Mouse (Mus musculus) bone marrow macrophage, adult 2 months (primary cell): ENCODE data around the gene Acy3. TPM values are rescaled to one million over a fixed set of nuclear protein-coding genes. Genes with fewer than 3 reads are reported as not detected.
A peak's percentile ranks its signal among the peaks of the same experiment; 100 is the strongest.

Source experiments
- H3K27ac ChIP-seq: 2 replicates; pipeline ENCODE4 v1.5.1; 2012; ENCODE audit warnings: low read depth, low read length; ENCODE audit not compliant: insufficient read depth
- H3K4me1 ChIP-seq: 2 replicates; pipeline ENCODE4 v1.6.1; 2012; ENCODE audit warnings: low read length; ENCODE audit not compliant: control insufficient read depth, insufficient read depth
- H3K4me3 ChIP-seq: 2 replicates; pipeline ENCODE4 v1.5.1; 2012; ENCODE audit warnings: mild to moderate bottlenecking, low read length, moderate library complexity; ENCODE audit not compliant: insufficient read depth
- CTCF ChIP-seq: IDR thresholded peaks from 2 replicates; pipeline ENCODE4 v1.5.1; 2012; ENCODE audit warnings: low read depth, mild to moderate bottlenecking, low read length, moderate library complexity
- POLR2A ChIP-seq: IDR thresholded peaks from 2 replicates; pipeline ENCODE4 v1.6.1; 2012; ENCODE audit warnings: mild to moderate bottlenecking, low read depth, low read length, borderline replicate concordance
- polyA plus RNA-seq: library from polyadenylated mRNA; stranded (reverse); fragments of >200 nt; gene quantifications from 2 replicates; pipeline ENCODE4 v1.2.4, GENCODE M21; 2012; ENCODE audit not compliant: missing spikeins, insufficient read depth, insufficient read length

The Acy3 gene
- polyA plus RNA-seq, 1 experiment = 1.1 TPM

GRCm38 (mm10) chr19:3991966-3992365 is 5.6 kb downstream of the Acy3 start:
- no peak for TF ChIP-seq POLR2A
- no peak for TF ChIP-seq CTCF
- no peak overlapping the region for H3K27ac ChIP-seq

GRCm38 (mm10) chr19:3992416-3992815 is 6.0 kb downstream of the Acy3 start, which contains the start of gene Tbx10:
Tbx10 (plus strand) TSS chr19:3992752.
- H3K4me3 ChIP-seq = no peak within 1 kb of the TSS
- TF ChIP-seq POLR2A (no peak), CTCF (no peak)
- peaks cover 3% of the 10 kb centered on the region for H3K4me1 ChIP-seq
- H3K27ac ChIP-seq = no peak within 1 kb of the TSS

More at GRCm38 (mm10) chr19:3991966-3992365, 5.6 kb downstream of the Acy3 start:
- Histone ChIP-seq H3K4me1 (peaks cover 3% of the 10 kb centered on the region), H3K4me3 (no peak overlapping the region)

GRCm38 (mm10) chr19:3994932-3995331 is 8.6 kb downstream of the Acy3 start:
- Histone ChIP-seq H3K4me1 (peaks cover 17% of the 10 kb centered on the region), H3K27ac (no peak overlapping the region), H3K4me3 (no peak overlapping the region)
- TF ChIP-seq POLR2A (no peak), CTCF (no peak)

- no peak for TF ChIP-seq POLR2A
- TF ChIP-seq CTCF = no peak
- H3K27ac ChIP-seq = no peak overlapping the region
- H3K4me1 ChIP-seq = peaks cover 17% of the 10 kb centered on the region
- H3K4me3 ChIP-seq = no peak overlapping the region
Measured at GRCm38 (mm10) chr19:3995505-3995904, 9.1 kb downstream of the Acy3 start.

- H3K4me1 ChIP-seq = peaks cover 19% of the 10 kb centered on the region
- H3K27ac ChIP-seq = no peak overlapping the region
- no peak for TF ChIP-seq POLR2A
- no peak for TF ChIP-seq CTCF
- no peak overlapping the region for H3K4me3 ChIP-seq
Measured at GRCm38 (mm10) chr19:3996106-3996505, 9.7 kb downstream of the Acy3 start.

- Histone ChIP-seq H3K4me3 (no peak overlapping the region), H3K4me1 (peaks cover 23% of the 10 kb centered on the region), H3K27ac (no peak overlapping the region)
- TF ChIP-seq CTCF (no peak), POLR2A (no peak)
Measured at GRCm38 (mm10) chr19:3996747-3997146, 10.4 kb downstream of the Acy3 start.

- Histone ChIP-seq H3K27ac (no peak overlapping the region), H3K4me1 (peaks cover 23% of the 10 kb centered on the region), H3K4me3 (no peak overlapping the region)
- no peak for TF ChIP-seq CTCF
- TF ChIP-seq POLR2A = no peak
Measured at GRCm38 (mm10) chr19:3997231-3997630, 10.9 kb downstream of the Acy3 start.

GRCm38 (mm10) chr19:3998335-3998734 is 12.0 kb downstream of the Acy3 start:
- TF ChIP-seq CTCF = no peak
- no peak for TF ChIP-seq POLR2A
- Histone ChIP-seq H3K4me1 (peaks cover 23% of the 10 kb centered on the region), H3K27ac (no peak overlapping the region), H3K4me3 (no peak overlapping the region)

- peak overlapping the region; percentile 49 for H3K4me3 ChIP-seq
- H3K27ac ChIP-seq = peak overlapping the region; percentile 69
- H3K4me1 ChIP-seq = peaks cover 23% of the 10 kb centered on the region
- TF ChIP-seq CTCF = no peak
- no peak for TF ChIP-seq POLR2A
Measured at GRCm38 (mm10) chr19:3999121-3999730, 12.9 kb downstream of the Acy3 start.

- no peak for TF ChIP-seq POLR2A
- TF ChIP-seq CTCF = peak; percentile 22; the same call in 1 of the 2 replicates
Measured at GRCm38 (mm10) chr19:4000119-4000900, 13.9 kb downstream of the Acy3 start, which contains the start of the genes Nudt8 and Gm49405. Nudt8 (plus strand) TSS chr19:4000580. Gm49405 (plus strand) TSS chr19:4000626.

More at GRCm38 (mm10) chr19:4000119-4000900, 13.9 kb downstream of the Acy3 start, which contains the start of the genes Nudt8 and Gm49405:
- H3K4me3 ChIP-seq = peak within 1 kb of the TSS; percentile 95
- H3K4me1 ChIP-seq = peaks cover 23% of the 10 kb centered on the region
- peak within 1 kb of the TSS; percentile 95 for H3K27ac ChIP-seq
